Mouse (Mus musculus): ENCODE measurements at regions not wholly inside any gene's neighbourhood (a gene's known extent, or its start where the extent isn't known, plus 50 kb on each side); places are given as distances from the start of the nearest gene placed in this dataset.

DNA sequence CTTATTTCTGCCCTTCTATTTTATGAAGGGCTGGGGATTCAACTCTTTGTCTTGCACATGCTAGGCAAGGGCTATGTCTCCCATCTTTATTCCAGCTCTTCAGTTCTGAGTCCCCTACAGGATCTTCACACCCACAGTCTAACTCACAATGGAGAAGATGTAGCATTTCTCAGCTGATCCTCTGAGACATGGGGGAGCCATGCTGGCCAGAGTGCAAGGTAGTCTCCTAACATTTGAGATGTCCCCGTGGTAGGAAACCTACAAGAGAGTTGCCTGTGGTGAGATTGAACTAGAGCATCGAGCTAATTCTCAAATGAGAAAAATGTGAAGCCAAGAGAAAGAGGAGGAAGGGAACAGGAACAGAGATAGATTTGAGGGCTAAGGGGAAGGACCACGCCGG, 83.3 kb upstream of the Pabpc6 start:
- TF ChIP-seq CTCF (IDR thresholded peaks at IDR 0.05; ENCODE audit: borderline replicate concordance, insufficient read depth, low read length) (no peak), POLR2A (IDR thresholded peaks at IDR 0.05; ENCODE audit: low read depth, low read length) (no peak)

Data from embryonic fibroblast, embryonic 13.5 days (primary cell).